Mouse (Mus musculus) ES-E14 (cell line): ENCODE results near the gene Taf1c. TPM values are rescaled to one million over a fixed set of nuclear protein-coding genes. Genes with fewer than 3 reads are reported as not detected.

Source experiments
- DNase-seq: peaks from one replicate; pipeline ENCODE4 v3.0.0-alpha.2; 2013; ENCODE audit warnings: low read depth, low spot score
- H3K27ac ChIP-seq: 2 replicates; pipeline ENCODE4 v1.5.1; 2012; ENCODE audit warnings: low read depth, mild to moderate bottlenecking, low read length, moderate library complexity, mixed read lengths; ENCODE audit not compliant: poor library complexity, insufficient read depth, severe bottlenecking
- H3K36me3 ChIP-seq: 2 replicates; pipeline ENCODE4 v1.6.1; 2012; ENCODE audit warnings: mild to moderate bottlenecking, low read length, moderate library complexity, mixed read lengths; ENCODE audit not compliant: control insufficient read depth, poor library complexity, insufficient read depth, severe bottlenecking
- H3K4me1 ChIP-seq, 2 experiments: fragments of 150-350 bp in 1 of 2; sonication (generic) in 1 of 2; 2 replicates each; pipeline ENCODE4 v1.6.1; 2012; ENCODE audit warnings: low read length in 2 of 2, mild to moderate bottlenecking in 1 of 2, mixed read lengths in 1 of 2; ENCODE audit not compliant: control insufficient read depth in 2 of 2, insufficient read depth in 2 of 2, poor library complexity in 1 of 2
- H3K4me3 ChIP-seq, 2 experiments: fragments of 150-350 bp in 1 of 2; sonication (generic) in 1 of 2; 2 replicates each; pipeline ENCODE4 v1.5.1; 2012; ENCODE audit warnings: low read length in 2 of 2, low read depth in 1 of 2, mild to moderate bottlenecking in 1 of 2, mixed read lengths in 1 of 2; ENCODE audit not compliant: insufficient read depth in 1 of 2, poor library complexity in 1 of 2, severe bottlenecking in 1 of 2
- H3K9ac ChIP-seq: 2 replicates; pipeline ENCODE4 v1.6.1; 2012; ENCODE audit warnings: low read depth, mild to moderate bottlenecking, low read length, mixed read lengths; ENCODE audit not compliant: poor library complexity, insufficient read depth, severe bottlenecking
- H3K9me3 ChIP-seq: fragments of 150-350 bp; sonication (generic); 2 replicates; pipeline ENCODE4 v1.6.1; 2012; ENCODE audit warnings: low read depth, mild to moderate bottlenecking, low read length; ENCODE audit not compliant: control insufficient read depth, insufficient read depth
- CHD2 ChIP-seq: IDR thresholded peaks from 2 replicates; pipeline ENCODE4 v1.6.1; 2014; ENCODE audit warnings: mild to moderate bottlenecking, low read depth, low read length, inconsistent platforms
- HCFC1 ChIP-seq: IDR thresholded peaks from 2 replicates; pipeline ENCODE4 v1.6.1; 2012; ENCODE audit warnings: low read length, inconsistent platforms, borderline replicate concordance; ENCODE audit not compliant: insufficient read depth
- MAFK ChIP-seq: IDR thresholded peaks from 2 replicates; pipeline ENCODE4 v1.6.1; 2014; ENCODE audit warnings: mild to moderate bottlenecking, low read depth, low read length, inconsistent platforms; ENCODE audit not compliant: insufficient read depth
- ZC3H11A ChIP-seq: IDR thresholded peaks from 2 replicates; pipeline ENCODE4 v1.6.1; 2012; ENCODE audit warnings: low read depth, mild to moderate bottlenecking, inconsistent platforms, low read length, borderline replicate concordance
- ZNF384 ChIP-seq: IDR thresholded peaks from 2 replicates; pipeline ENCODE4 v1.6.1; 2012; ENCODE audit warnings: low read depth, low read length, inconsistent platforms
- in situ Hi-C, 2 experiments: fragments of 600-800 bp; cut with MboI; formaldehyde crosslinking; loops; one replicate each; pipeline ENCODE4 v1.15.1; 2025; ENCODE audit warnings: low sequenced_read_pairs in 2 of 2, inconsistent platforms in 1 of 2; ENCODE audit not compliant: unreplicated experiment in 2 of 2
- total RNA-seq: library from RNA; depleted of rRNA; stranded (reverse); fragments of 300-350 nt; gene quantifications from 2 replicates; pipeline ENCODE4 v1.2.3, GENCODE M21; 2012

The Taf1c gene
- total RNA-seq, 1 experiment = 24.8 TPM

DNA sequence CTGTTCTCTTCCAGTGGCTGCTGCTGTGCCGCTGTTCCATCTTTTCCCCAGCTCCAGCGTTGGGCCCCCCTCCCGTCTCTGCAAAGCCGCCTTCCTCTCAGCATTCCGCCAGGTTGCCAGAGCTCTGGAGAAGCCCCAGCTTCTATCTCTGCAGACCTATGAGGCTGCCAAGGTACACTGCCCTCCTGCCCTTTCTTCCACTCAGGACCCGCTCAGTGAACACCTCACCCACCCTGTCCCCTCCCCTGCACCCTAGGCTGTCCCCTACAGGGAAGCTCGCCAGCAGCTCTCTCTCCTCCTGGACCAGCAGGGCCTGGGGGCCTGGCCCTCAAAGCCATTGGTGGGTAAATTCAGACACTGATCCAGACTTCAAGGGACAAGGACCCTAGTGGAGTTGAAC, 11.3 kb upstream of the Taf1c start:
- no peak overlapping the region for H3K27ac ChIP-seq
- no peak for TF ChIP-seq MAFK
- TF ChIP-seq HCFC1 = no peak
- no peak for TF ChIP-seq CHD2
- no peak for TF ChIP-seq ZC3H11A
- no peak for TF ChIP-seq ZNF384

DNA sequence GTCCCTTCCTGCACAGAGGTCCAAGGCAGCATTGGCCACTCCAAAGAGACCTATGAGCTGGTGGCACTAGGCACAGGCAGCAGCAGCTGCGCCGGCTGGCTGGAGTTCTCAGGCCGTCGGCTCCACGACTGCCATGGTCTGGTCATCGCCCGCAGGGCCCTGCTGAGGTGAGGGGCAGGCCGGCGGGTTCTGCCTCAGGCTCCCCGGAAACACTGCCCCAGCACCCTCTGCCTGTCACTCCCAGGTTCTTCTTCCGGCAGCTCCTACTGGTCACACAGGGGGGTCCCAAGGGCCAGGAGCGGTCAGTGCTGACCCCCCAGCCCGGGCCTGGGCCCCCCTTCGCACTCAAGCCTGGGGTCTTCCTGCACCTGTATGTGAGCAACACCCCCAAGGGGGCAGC, 10.1 kb upstream of the Taf1c start:
- Histone ChIP-seq H3K27ac (no peak overlapping the region), H3K4me3 (0 out of 4 replicates have a peak overlapping the region, but pooled peaks of 1 of the 2 experiments have one; percentile 17), H3K9me3 (no peaks in the 10 kb centered on the region), H3K9ac (no peak overlapping the region), H3K4me1 (peaks cover 2 to 10% of the 10 kb centered on the region in 2 experiments; a peak in 2 of 4 replicates), H3K36me3 (no peaks in the 10 kb centered on the region)
- in situ Hi-C loops = no loop called here
- TF ChIP-seq MAFK (no peak), ZNF384 (no peak), CHD2 (no peak), ZC3H11A (no peak), HCFC1 (no peak)
- DNase-seq = no peak

More for the DNA sequence above, 11.3 kb upstream of the Taf1c start:
- no peaks in the 10 kb centered on the region for H3K9me3 ChIP-seq
- H3K9ac ChIP-seq = no peak overlapping the region
- DNase-seq = no peak
- peaks cover 7 to 17% of the 10 kb centered on the region in 2 experiments; a peak in 3 of 4 replicates for H3K4me1 ChIP-seq
- H3K36me3 ChIP-seq = no peaks in the 10 kb centered on the region
- in situ Hi-C loops = no loop called here
- peak overlapping the region in 1 of 2 experiments; percentile 7; a peak in 1 of 4 replicates for H3K4me3 ChIP-seq

DNA sequence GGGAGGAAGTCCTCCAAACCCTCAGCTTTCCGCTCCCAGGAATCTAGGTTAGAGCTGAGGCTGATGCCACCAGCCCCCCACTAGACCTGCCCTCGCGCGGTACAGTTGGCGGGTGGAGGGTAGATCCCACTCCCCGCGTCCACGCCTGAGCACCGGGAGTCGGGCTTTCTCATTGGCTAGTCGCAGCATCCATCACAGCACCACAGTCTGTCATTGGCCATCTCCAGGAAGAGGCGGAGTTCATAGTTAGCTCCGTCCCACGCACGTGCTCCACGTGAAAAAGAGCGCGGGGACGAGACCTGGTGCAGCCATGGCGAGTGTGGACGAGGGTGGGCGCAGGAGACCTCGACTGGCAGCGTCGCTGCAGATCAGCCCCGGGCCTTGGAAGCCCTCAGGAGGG, 7.4 kb upstream of the Taf1c start, which contains the start of gene Adad2:
TSS of gene Adad2 (plus strand) at position 277 of the 400 bp plus-strand sequence.
- Histone ChIP-seq H3K9me3 (no peaks in the 10 kb centered on the region), H3K4me3 (peak within 1 kb of the TSS in 1 of 2 experiments; percentile 26; a peak in 2 of 4 replicates), H3K4me1 (peaks cover 0 to 2% of the 10 kb centered on the region in 2 experiments; a peak in 1 of 4 replicates), H3K36me3 (no peaks in the 10 kb centered on the region), H3K27ac (no peak within 1 kb of the TSS), H3K9ac (peak within 1 kb of the TSS; percentile 20)
- peak; percentile 65 for DNase-seq
- TF ChIP-seq ZNF384 (no peak), ZC3H11A (no peak), HCFC1 (no peak), CHD2 (peak; percentile 88), MAFK (no peak)
- in situ Hi-C loops = no loop called here

DNA sequence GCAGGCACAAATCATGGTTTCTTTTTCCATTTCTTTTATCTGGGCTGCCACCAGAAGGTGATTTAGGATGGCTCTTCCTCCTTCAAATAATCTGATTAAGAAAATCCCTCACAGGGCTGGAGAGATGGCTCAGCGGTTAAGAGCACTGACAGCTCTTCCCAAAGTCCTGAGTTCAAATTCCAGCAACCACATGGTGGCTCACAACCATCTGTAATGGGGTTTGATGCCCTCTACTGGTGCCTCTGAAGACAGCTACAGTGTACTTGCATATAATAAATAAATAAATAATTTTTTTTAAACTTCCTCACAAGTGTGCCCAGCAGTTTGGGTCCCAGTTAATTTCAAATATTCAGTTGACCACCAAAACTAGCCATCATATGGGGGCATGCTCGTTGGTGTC, 1.2 kb upstream of the Taf1c start:
- Histone ChIP-seq H3K4me3 (no peak overlapping the region), H3K9ac (no peak overlapping the region), H3K4me1 (peaks cover 0 to 7% of the 10 kb centered on the region in 2 experiments; a peak in 1 of 4 replicates), H3K36me3 (peaks cover 17% of the 10 kb centered on the region), H3K27ac (no peak overlapping the region), H3K9me3 (no peaks in the 10 kb centered on the region)
- DNase-seq = no peak
- in situ Hi-C loops = no loop called here
- TF ChIP-seq ZNF384 (peak; percentile 71), MAFK (no peak)

DNA sequence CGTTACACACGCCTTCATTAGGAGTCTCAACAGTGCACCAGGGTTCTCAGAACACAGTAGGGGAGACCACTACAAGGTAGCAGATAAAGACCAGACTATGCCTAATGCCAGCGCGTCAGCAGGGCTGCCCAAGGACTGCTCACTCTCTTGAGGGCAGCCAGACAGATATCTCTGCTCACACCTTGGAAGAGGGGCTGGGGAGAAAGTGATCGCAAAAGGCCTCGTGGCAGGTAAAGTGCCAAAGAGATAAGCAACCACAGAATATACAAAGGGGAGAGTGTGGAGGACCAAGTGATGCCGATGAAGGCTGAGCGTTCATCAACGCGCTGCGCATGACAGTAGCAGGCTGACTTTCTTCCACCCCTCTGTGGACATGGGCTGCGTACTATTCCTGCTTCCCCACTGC, 621 bp downstream of the Taf1c start:
- in situ Hi-C loops = no loop called here

More for the DNA sequence above, 621 bp downstream of the Taf1c start:
- H3K36me3 ChIP-seq = peaks cover 32% of the 10 kb centered on the region
- H3K9me3 ChIP-seq = no peaks in the 10 kb centered on the region
- H3K4me3 ChIP-seq = peak overlapping the region; percentile 87 to 90
- H3K27ac ChIP-seq = no peak overlapping the region
- TF ChIP-seq ZNF384 (no peak), MAFK (no peak), CHD2 (no peak), HCFC1 (no peak), ZC3H11A (no peak)
- no peak for DNase-seq
- H3K4me1 ChIP-seq = peaks cover 0 to 7% of the 10 kb centered on the region in 2 experiments; a peak in 1 of 4 replicates
- H3K9ac ChIP-seq = peak overlapping the region; percentile 91
